Mouse (Mus musculus) heart, adult 2 months (tissue): ENCODE results near the gene Camk2b. TPM values are rescaled to one million over a fixed set of nuclear protein-coding genes. Genes with fewer than 3 reads are reported as not detected.

Experiments
- DNase-seq, 2 experiments: peaks; one replicate each; pipeline ENCODE4 v3.0.0; 2021
- H3K27ac ChIP-seq: fragments of 200-600 bp; 2 replicates; pipeline ENCODE4 v1.8.1; 2022
- H3K27me3 ChIP-seq: fragments of 200-500 bp; 2 replicates; pipeline ENCODE4 v1.6.1; 2012; ENCODE audit warnings: mild to moderate bottlenecking, low read length, inconsistent platforms, mixed read lengths; ENCODE audit not compliant: control insufficient read depth, insufficient read depth
- H3K36me3 ChIP-seq: fragments of 200-500 bp; 2 replicates; pipeline ENCODE4 v1.6.1; 2012; ENCODE audit warnings: low read length, inconsistent platforms; ENCODE audit not compliant: control insufficient read depth, insufficient read depth
- H3K4me1 ChIP-seq: fragments of 200-500 bp; 2 replicates; pipeline ENCODE4 v1.6.1; 2011; ENCODE audit warnings: low read length; ENCODE audit not compliant: control insufficient read depth, insufficient read depth
- H3K4me3 ChIP-seq: fragments of 200-600 bp; 2 replicates; pipeline ENCODE4 v1.8.1; 2022
- H3K79me2 ChIP-seq: fragments of 200-500 bp; replicated peaks from 2 replicates; pipeline ENCODE4 v1.6.1; 2012; ENCODE audit warnings: mild to moderate bottlenecking, inconsistent platforms, low read length, moderate library complexity, mixed read lengths; ENCODE audit not compliant: control insufficient read depth, insufficient read depth
- H3K9ac ChIP-seq: fragments of 200-500 bp; 2 replicates; pipeline ENCODE4 v1.6.1; 2012; ENCODE audit warnings: low read depth, mild to moderate bottlenecking, control low read depth, inconsistent platforms, low read length, mixed read lengths
- CTCF ChIP-seq: fragments of 200-600 bp; IDR thresholded peaks from 2 replicates; pipeline ENCODE4 v1.8.1; 2022; ENCODE audit warnings: antibody characterized with exemption, mild to moderate bottlenecking, moderate library complexity
- EP300 ChIP-seq: fragments of 200-500 bp; IDR thresholded peaks from 2 replicates; pipeline ENCODE4 v1.6.1; 2011; ENCODE audit warnings: low read depth, low read length, control low read depth; ENCODE audit not compliant: insufficient read depth
- POLR2A ChIP-seq: fragments of 200-500 bp; IDR thresholded peaks from 2 replicates; pipeline ENCODE4 v1.6.1; 2011; ENCODE audit warnings: mild to moderate bottlenecking, low read depth, low read length, control low read depth; ENCODE audit not compliant: insufficient read depth
- WGBS: fragments of 180-500 bp; shearing (Covaris S2); methylation state at CpG from one replicate; pipeline ENCODE4 v1.1.7; 2018; 5-methylcytosine and 5-hydroxymethylcytosine counted together
- intact Hi-C: fragments of 180-260 bp; cut with DNase I; formaldehyde crosslinking; loops from one replicate; pipeline ENCODE4 v1.15.1; 2025
- polyA plus RNA-seq: library from polyadenylated mRNA; depleted of rRNA; stranded (reverse); fragments of >200 nt; gene quantifications from 2 replicates; pipeline ENCODE4 v1.2.3, GENCODE M21; 2012; rRNA removed
- total RNA-seq, 2 experiments: library from RNA; stranded (reverse); gene quantifications; 2 replicates each; pipeline ENCODE4 v1.2.3; 2021

Gene Camk2b
- total and polyA plus RNA-seq, 3 experiments = 4.8 to 12.9 (median 5.2) TPM

DNA sequence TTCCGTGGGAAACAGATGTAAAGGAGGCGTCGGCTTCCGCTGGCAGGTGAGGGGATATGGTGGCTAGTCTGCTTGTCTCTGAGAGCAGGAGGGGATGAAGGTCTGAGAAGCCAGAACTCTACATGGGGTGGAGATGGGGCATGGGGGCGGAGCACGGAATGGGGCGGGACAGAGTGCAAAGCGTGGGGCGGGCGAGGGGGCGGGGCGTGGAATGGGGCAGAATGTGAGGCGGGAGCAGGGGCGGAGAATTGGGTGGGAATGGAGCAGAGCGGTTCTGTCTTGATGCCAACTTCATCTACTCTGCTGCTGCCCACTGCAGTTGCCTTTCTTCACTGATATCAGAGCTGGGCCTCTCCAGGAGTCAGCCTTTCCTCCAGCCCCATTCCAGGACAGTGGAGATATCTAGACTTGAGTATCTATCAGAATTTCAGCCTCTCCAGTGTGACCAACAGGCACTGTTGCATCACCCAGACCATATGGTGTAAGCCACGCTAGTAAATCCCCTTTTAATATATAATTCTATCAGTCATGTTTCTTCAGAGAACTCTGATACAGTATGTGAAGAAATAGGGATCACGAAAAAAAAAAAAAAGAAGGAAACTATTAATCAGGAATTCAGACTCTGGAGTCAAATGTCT is 145.7 kb downstream of the Camk2b start:
- no peak for DNase-seq
- H3K27me3 ChIP-seq = no peaks in the 10 kb centered on the region
- TF ChIP-seq EP300 (no peak), CTCF (no peak), POLR2A (no peak)
- H3K4me3 ChIP-seq = no peak overlapping the region
- no peak overlapping the region for H3K9ac ChIP-seq
- peaks cover under 1% of the 10 kb centered on the region; the same call in 1 of the 2 replicates for H3K4me1 ChIP-seq
- WGBS = 54% methylated on average over 16 of the region's 17 CpGs
- H3K79me2 ChIP-seq = no peaks in the 10 kb centered on the region
- no peak overlapping the region for H3K27ac ChIP-seq
- intact Hi-C loops = no loop called here
- no peaks in the 10 kb centered on the region for H3K36me3 ChIP-seq

Other genes starting within 250 kb of the Camk2b start
- gene Polm, start 228.3 kb downstream of the Camk2b start, total RNA-seq = 1 to 10 TPM; 2.1 to 3.3 TPM
- gene Polm, start 228.3 kb downstream of the Camk2b start, polyA plus RNA-seq = 6.3 and 11.2 TPM in 2 replicates
- gene Aebp1, start 204.4 kb downstream of the Camk2b start, total RNA-seq = 10 to 100 TPM; 18.6 to 19.9 TPM
- 25.6 and 33.3 TPM in 2 replicates for gene Aebp1, start 204.4 kb downstream of the Camk2b start, polyA plus RNA-seq
- 10 to 100 TPM; 30.9 to 42.6 TPM for gene Pold2, start 188.1 kb downstream of the Camk2b start, total RNA-seq
- 49.1 and 58.1 TPM in 2 replicates for gene Pold2, start 188.1 kb downstream of the Camk2b start, polyA plus RNA-seq
- 100 to 1,000 TPM; 463 to 551 TPM for gene Myl7, start 167.6 kb downstream of the Camk2b start, total RNA-seq
- 1,125 and 1,658 TPM in 2 replicates for gene Myl7, start 167.6 kb downstream of the Camk2b start, polyA plus RNA-seq
- 10 to 100 TPM; 10.4 to 13.9 TPM for gene Gck, start 116.3 kb downstream of the Camk2b start, total RNA-seq
- gene Gck, start 116.3 kb downstream of the Camk2b start, polyA plus RNA-seq = 10.5 and 15.4 TPM in 2 replicates
- 10 to 100 TPM; 53.4 to 62.2 TPM for gene Ykt6, start 110.7 kb downstream of the Camk2b start, total RNA-seq
- gene Ykt6, start 110.7 kb downstream of the Camk2b start, polyA plus RNA-seq = 46.3 and 71.2 TPM in 2 replicates
- not detected for gene A730071L15Rik, start 133.7 kb upstream of the Camk2b start, total RNA-seq
- 0.09 TPM in 1 of 2 replicates, not detected in the other for gene A730071L15Rik, start 133.7 kb upstream of the Camk2b start, polyA plus RNA-seq
- 10 to 100 TPM; 59.3 to 65.4 TPM for gene Nudcd3, start 134.1 kb upstream of the Camk2b start, total RNA-seq
- gene Nudcd3, start 134.1 kb upstream of the Camk2b start, polyA plus RNA-seq = 50.4 and 80.7 TPM in 2 replicates
- gene Npc1l1, start 163.8 kb upstream of the Camk2b start, total RNA-seq = under 1 TPM in 1 of 2 experiments, not detected in 1; 0.08 TPM
- gene Npc1l1, start 163.8 kb upstream of the Camk2b start, polyA plus RNA-seq = 0.25 and 0.38 TPM in 2 replicates
- gene Ddx56, start 201.4 kb upstream of the Camk2b start, total RNA-seq = 10 to 100 TPM; 19.7 to 22.0 TPM
- 21.1 and 25.2 TPM in 2 replicates for gene Ddx56, start 201.4 kb upstream of the Camk2b start, polyA plus RNA-seq
- 10 to 100 TPM; 85.5 to 96.6 TPM for gene Tmed4, start 208.5 kb upstream of the Camk2b start, total RNA-seq
- 138 and 175 TPM in 2 replicates for gene Tmed4, start 208.5 kb upstream of the Camk2b start, polyA plus RNA-seq
- 1,000 to 10,000 TPM; 1,611 to 1,957 TPM for gene Ogdh, start 225.3 kb upstream of the Camk2b start, total RNA-seq
- 1,204 and 1,461 TPM in 2 replicates for gene Ogdh, start 225.3 kb upstream of the Camk2b start, polyA plus RNA-seq